Mouse (Mus musculus) kidney, adult 2 months (tissue): Measurements from ENCODE around the gene Dnttip1.

Experiments
- CTCF ChIP-seq: fragments of 200-500 bp; conservative IDR thresholded peaks from 2 replicates; pipeline ENCODE4 v1.5.1; 2011; ENCODE audit warnings: low read depth, mild to moderate bottlenecking, control low read depth, low read length, moderate library complexity, mixed read lengths; ENCODE audit not compliant: insufficient read depth, insufficient read length
- POLR2A ChIP-seq: fragments of 200-500 bp; IDR thresholded peaks from one replicate; pipeline ENCODE4 v1.6.1; 2011; ENCODE audit warnings: low read depth, low read length, control low read depth

DNA sequence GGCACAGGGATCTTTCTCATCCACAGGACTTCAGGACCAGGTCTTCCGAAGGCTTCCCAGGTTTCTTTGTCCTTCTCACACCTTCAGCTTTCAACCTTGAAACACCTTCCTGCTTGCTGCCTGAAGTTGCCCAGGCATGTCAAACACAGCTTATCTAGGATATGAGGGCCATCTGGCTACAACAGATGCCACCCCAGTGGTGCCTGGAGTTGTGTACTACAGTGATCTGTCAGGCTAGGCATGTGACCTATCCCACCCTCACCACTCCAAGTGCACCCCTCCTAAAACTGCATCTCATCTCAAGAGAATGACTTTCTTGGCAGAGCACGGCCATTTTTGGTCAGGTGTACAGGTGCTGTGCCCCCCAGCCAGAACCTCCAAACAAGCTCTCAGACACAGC, 15.7 kb downstream of the Dnttip1 start:
- no peak for TF ChIP-seq CTCF
- no peak for TF ChIP-seq POLR2A
